Mouse (Mus musculus): Measurements from ENCODE around the gene Gm49355. TPM values are rescaled to one million over a fixed set of nuclear protein-coding genes. Genes with fewer than 3 reads are reported as not detected.
"Not testable (repeated sequence)": the region's sequence is repeated elsewhere in the genome, so short reads cannot be mapped to it uniquely, and the experiment has no call there.

Gene Gm49355
- polyA plus RNA-seq (2012; fragmentation: generic; extraction: Trizol): 0.05 TPM

- Histone ChIP-seq H3K36me3 (ENCODE audit: control insufficient read depth, insufficient read depth) (peaks cover 8% of the 10 kb centered on the region), H3K4me2 (ENCODE audit: low read depth) (peak within 1 kb of the TSS; percentile 75), H3ac (ENCODE audit: control insufficient read depth, insufficient read length) (peak within 1 kb of the TSS; percentile 74), H3K4me3 (peak within 1 kb of the TSS; percentile 82), H3K79me2 (ENCODE audit: control insufficient read depth, insufficient read depth) (no peaks in the 10 kb centered on the region), H3K27me3 (ENCODE audit: control insufficient read depth, insufficient read depth, insufficient read length) (no peaks in the 10 kb centered on the region)
- TF ChIP-seq CEBPB (IDR thresholded peaks at IDR 0.05; ENCODE audit: insufficient read depth, poor library complexity, severe bottlenecking) (no peak), E2F4 (IDR thresholded peaks at IDR 0.05; ENCODE audit: insufficient read depth) (no peak), POLR2A (IDR thresholded peaks at IDR 0.05; ENCODE audit: insufficient read length, low read depth) (no peak), USF1 (IDR thresholded peaks at IDR 0.05; ENCODE audit: low read depth) (no peak), MYOD1 (IDR thresholded peaks at IDR 0.05; ENCODE audit: control insufficient read depth in 1 of 3, insufficient read length in 2 of 3, low read depth in 2 of 3) (no peak), TCF3 (IDR thresholded peaks at IDR 0.05; ENCODE audit: insufficient read length, low read depth) (no peak), MYOG (IDR thresholded peaks at IDR 0.05; ENCODE audit: control insufficient read depth in 1 of 3, insufficient read depth in 1 of 3, insufficient read length in 2 of 3, low read depth in 2 of 3) (no peak), TCF12 (IDR thresholded peaks at IDR 0.05; ENCODE audit: insufficient read depth, poor library complexity, severe bottlenecking) (no peak), MAX (IDR thresholded peaks at IDR 0.05; ENCODE audit: low read depth) (no peak), REST (IDR thresholded peaks at IDR 0.05; ENCODE audit: insufficient read depth, insufficient read length) (no peak), POLR2AphosphoS2 (IDR thresholded peaks at IDR 0.05; ENCODE audit: insufficient read length, low read depth) (no peak), SRF (IDR thresholded peaks at IDR 0.05; ENCODE audit: control insufficient read depth, insufficient read length, low read depth) (no peak)
These were observed at the start of gene Gm49355 for GRCm38 (mm10) chr14:12283641-12284040. Gene Gm49355 (plus strand): TSS chr14:12283976.

GRCm38 (mm10) chr14:12243726-12244125, 40.0 kb upstream of the Gm49355 start:
- H3K79me2 ChIP-seq (ENCODE audit: control insufficient read depth, insufficient read depth): no peaks in the 10 kb centered on the region
- no peaks in the 10 kb centered on the region for H3K36me3 ChIP-seq (ENCODE audit: control insufficient read depth, insufficient read depth)
- TF ChIP-seq TCF12 (IDR thresholded peaks at IDR 0.05; ENCODE audit: insufficient read depth, poor library complexity, severe bottlenecking): no peak
- TF ChIP-seq POLR2A (IDR thresholded peaks at IDR 0.05; ENCODE audit: insufficient read length, low read depth): no peak
- no peak for TF ChIP-seq POLR2AphosphoS2 (IDR thresholded peaks at IDR 0.05; ENCODE audit: insufficient read length, low read depth)
- no peak for TF ChIP-seq CEBPB (IDR thresholded peaks at IDR 0.05; ENCODE audit: insufficient read depth, poor library complexity, severe bottlenecking)
- TF ChIP-seq E2F4 (IDR thresholded peaks at IDR 0.05; ENCODE audit: insufficient read depth): no peak
- TF ChIP-seq USF1 (IDR thresholded peaks at IDR 0.05; ENCODE audit: low read depth): no peak
- no peak for TF ChIP-seq SRF (IDR thresholded peaks at IDR 0.05; ENCODE audit: control insufficient read depth, insufficient read length, low read depth)
- no peak for TF ChIP-seq MAX (IDR thresholded peaks at IDR 0.05; ENCODE audit: low read depth)
- no peak for TF ChIP-seq MYOD1 (IDR thresholded peaks at IDR 0.05; ENCODE audit: control insufficient read depth in 1 of 3, insufficient read length in 2 of 3, low read depth in 2 of 3)
- no peak for TF ChIP-seq MYOG (IDR thresholded peaks at IDR 0.05; ENCODE audit: control insufficient read depth in 1 of 3, insufficient read depth in 1 of 3, insufficient read length in 2 of 3, low read depth in 2 of 3)
- TF ChIP-seq REST (IDR thresholded peaks at IDR 0.05; ENCODE audit: insufficient read depth, insufficient read length): no peak
- no peak for TF ChIP-seq TCF3 (IDR thresholded peaks at IDR 0.05; ENCODE audit: insufficient read length, low read depth)
- no peaks in the 10 kb centered on the region for H3K27me3 ChIP-seq (ENCODE audit: control insufficient read depth, insufficient read depth, insufficient read length)
- H3K4me3 ChIP-seq: no peak overlapping the region
- no peak overlapping the region for H3K4me2 ChIP-seq (ENCODE audit: low read depth)
- no peak overlapping the region for H3ac ChIP-seq (ENCODE audit: control insufficient read depth, insufficient read length)

- Histone ChIP-seq H3K79me2 (ENCODE audit: control insufficient read depth, insufficient read depth) (no peaks in the 10 kb centered on the region), H3K4me3 (no peak overlapping the region), H3K27me3 (ENCODE audit: control insufficient read depth, insufficient read depth, insufficient read length) (no peaks in the 10 kb centered on the region), H3ac (ENCODE audit: control insufficient read depth, insufficient read length) (no peak overlapping the region), H3K4me2 (ENCODE audit: low read depth) (no peak overlapping the region), H3K36me3 (ENCODE audit: control insufficient read depth, insufficient read depth) (no peaks in the 10 kb centered on the region)
- TF ChIP-seq POLR2A (IDR thresholded peaks at IDR 0.05; ENCODE audit: insufficient read length, low read depth): no peak
- no peak for TF ChIP-seq MAX (IDR thresholded peaks at IDR 0.05; ENCODE audit: low read depth)
- TF ChIP-seq TCF12 (IDR thresholded peaks at IDR 0.05; ENCODE audit: insufficient read depth, poor library complexity, severe bottlenecking): no peak
- TF ChIP-seq MYOD1 (IDR thresholded peaks at IDR 0.05; ENCODE audit: control insufficient read depth in 1 of 3, insufficient read length in 2 of 3, low read depth in 2 of 3): no peak
- TF ChIP-seq POLR2AphosphoS2 (IDR thresholded peaks at IDR 0.05; ENCODE audit: insufficient read length, low read depth): no peak
- no peak for TF ChIP-seq REST (IDR thresholded peaks at IDR 0.05; ENCODE audit: insufficient read depth, insufficient read length)
- TF ChIP-seq CEBPB (IDR thresholded peaks at IDR 0.05; ENCODE audit: insufficient read depth, poor library complexity, severe bottlenecking): no peak
- no peak for TF ChIP-seq E2F4 (IDR thresholded peaks at IDR 0.05; ENCODE audit: insufficient read depth)
- TF ChIP-seq SRF (IDR thresholded peaks at IDR 0.05; ENCODE audit: control insufficient read depth, insufficient read length, low read depth): no peak
These were observed 7.7 kb upstream of the Gm49355 start for GRCm38 (mm10) chr14:12276031-12276430.

GRCm38 (mm10) chr14:12284141-12284912, 551 bp downstream of the Gm49355 start, which contains the start of gene 3830406C13Rik:
Gene 3830406C13Rik (plus strand): TSS chr14:12284173.
- peak within 1 kb of the TSS; percentile 74 for H3ac ChIP-seq (ENCODE audit: control insufficient read depth, insufficient read length)
- H3K79me2 ChIP-seq (ENCODE audit: control insufficient read depth, insufficient read depth): no peaks in the 10 kb centered on the region
- H3K27me3 ChIP-seq (ENCODE audit: control insufficient read depth, insufficient read depth, insufficient read length): no peaks in the 10 kb centered on the region
- peak within 1 kb of the TSS; percentile 75 for H3K4me2 ChIP-seq (ENCODE audit: low read depth)
- TF ChIP-seq MAX (IDR thresholded peaks at IDR 0.05; ENCODE audit: low read depth) (no peak), POLR2AphosphoS2 (IDR thresholded peaks at IDR 0.05; ENCODE audit: insufficient read length, low read depth) (peak; percentile 90), CEBPB (IDR thresholded peaks at IDR 0.05; ENCODE audit: insufficient read depth, poor library complexity, severe bottlenecking) (no peak), MYOG (IDR thresholded peaks at IDR 0.05; ENCODE audit: control insufficient read depth in 1 of 3, insufficient read depth in 1 of 3, insufficient read length in 2 of 3, low read depth in 2 of 3) (no peak), POLR2A (IDR thresholded peaks at IDR 0.05; ENCODE audit: insufficient read length, low read depth) (peak; percentile 91), SRF (IDR thresholded peaks at IDR 0.05; ENCODE audit: control insufficient read depth, insufficient read length, low read depth) (peak; percentile 6), TCF12 (IDR thresholded peaks at IDR 0.05; ENCODE audit: insufficient read depth, poor library complexity, severe bottlenecking) (no peak), USF1 (IDR thresholded peaks at IDR 0.05; ENCODE audit: low read depth) (no peak)
- H3K36me3 ChIP-seq (ENCODE audit: control insufficient read depth, insufficient read depth): peaks cover 10% of the 10 kb centered on the region
- peak within 1 kb of the TSS; percentile 82 for H3K4me3 ChIP-seq

- not testable (repeated sequence) for H3K4me3 ChIP-seq; H3K27me3 ChIP-seq (ENCODE audit: control insufficient read depth, insufficient read depth, insufficient read length); H3K36me3 ChIP-seq (ENCODE audit: control insufficient read depth, insufficient read depth); H3K79me2 ChIP-seq (ENCODE audit: control insufficient read depth, insufficient read depth); H3ac ChIP-seq (ENCODE audit: control insufficient read depth, insufficient read length); H3K4me2 ChIP-seq (ENCODE audit: low read depth)
These were observed 6.0 kb downstream of the Gm49355 start for GRCm38 (mm10) chr14:12289747-12290146.
